Mouse (Mus musculus): ENCODE measurements around the gene Ints7.

DNA sequence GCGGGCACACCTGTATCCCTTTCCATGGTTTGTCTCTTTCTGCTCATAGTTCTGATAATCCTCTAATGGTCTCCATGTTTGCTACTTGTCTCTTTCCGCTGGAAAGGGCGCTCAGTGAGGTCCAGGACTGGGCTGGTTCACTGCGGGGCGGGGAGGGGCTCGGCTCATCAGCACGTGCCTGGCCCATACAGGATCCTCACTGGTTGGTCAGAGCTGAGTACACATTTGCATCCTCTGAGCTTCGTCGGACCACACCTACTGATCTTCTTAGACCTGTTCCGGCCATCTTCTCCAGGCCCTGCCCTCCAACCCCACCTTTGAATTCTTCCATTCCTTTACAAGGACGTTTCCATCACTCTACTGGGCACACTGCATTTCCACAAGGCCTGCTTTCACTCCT lies 90.9 kb downstream of the Ints7 start:
- TF ChIP-seq CTCF (IDR thresholded peaks at IDR 0.05; ENCODE audit: low read depth) (no peak), EP300 (IDR thresholded peaks at IDR 0.05; ENCODE audit: low read depth) (no peak)
